Mouse (Mus musculus) cerebral cortex, adult 2 months (tissue): ENCODE measurements around the gene Zfp607b.

Experiments
- WGBS: fragments of 180-500 bp; shearing (Covaris S2); methylation state at CpG from one replicate; pipeline ENCODE4 v1.1.7; 2018; 5-methylcytosine and 5-hydroxymethylcytosine counted together

The Zfp607b gene

GRCm38 (mm10) chr7:27688815-27689612 is at the start of gene Zfp607b:
Gene Zfp607b (plus strand): TSS chr7:27689340.
- under 1% methylated on average over 19 of the region's 19 CpGs for whole genome bisulfite sequencing

GRCm38 (mm10) chr7:27644471-27644870 is 44.7 kb upstream of the Zfp607b start:
- WGBS, result 74% methylated on average over 1 of the region's 1 CpGs

GRCm38 (mm10) chr7:27646516-27646915 is 42.6 kb upstream of the Zfp607b start:
- WGBS, result 84% methylated on average over 7 of the region's 7 CpGs

GRCm38 (mm10) chr7:27647281-27648002 is 41.7 kb upstream of the Zfp607b start:
- 80% methylated on average over 6 of the region's 6 CpGs for WGBS

GRCm38 (mm10) chr7:27649723-27650122 is 39.4 kb upstream of the Zfp607b start:
- WGBS, result 89% methylated on average over 11 of the region's 11 CpGs

DNA sequence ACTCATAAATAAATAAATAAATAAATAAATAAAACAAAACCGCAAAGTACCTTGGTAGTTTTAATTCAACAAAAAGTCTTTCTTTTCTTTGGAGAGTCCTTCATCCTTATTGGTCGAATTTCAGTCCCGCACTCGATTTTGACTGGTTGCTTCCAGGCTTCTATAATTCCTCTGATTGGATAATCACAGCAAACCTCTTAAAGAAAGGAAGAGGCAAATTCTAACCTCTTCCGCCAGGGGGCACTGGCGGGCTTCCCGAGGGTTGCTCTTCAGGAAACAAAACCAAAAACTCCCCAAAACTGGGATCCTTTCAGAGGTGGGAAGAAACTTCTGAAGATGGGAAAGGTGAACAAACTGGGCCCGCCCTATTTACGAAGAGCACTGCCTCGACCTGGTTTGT is 38.2 kb upstream of the Zfp607b start:
- 9% methylated on average over 10 of the region's 10 CpGs for WGBS

DNA sequence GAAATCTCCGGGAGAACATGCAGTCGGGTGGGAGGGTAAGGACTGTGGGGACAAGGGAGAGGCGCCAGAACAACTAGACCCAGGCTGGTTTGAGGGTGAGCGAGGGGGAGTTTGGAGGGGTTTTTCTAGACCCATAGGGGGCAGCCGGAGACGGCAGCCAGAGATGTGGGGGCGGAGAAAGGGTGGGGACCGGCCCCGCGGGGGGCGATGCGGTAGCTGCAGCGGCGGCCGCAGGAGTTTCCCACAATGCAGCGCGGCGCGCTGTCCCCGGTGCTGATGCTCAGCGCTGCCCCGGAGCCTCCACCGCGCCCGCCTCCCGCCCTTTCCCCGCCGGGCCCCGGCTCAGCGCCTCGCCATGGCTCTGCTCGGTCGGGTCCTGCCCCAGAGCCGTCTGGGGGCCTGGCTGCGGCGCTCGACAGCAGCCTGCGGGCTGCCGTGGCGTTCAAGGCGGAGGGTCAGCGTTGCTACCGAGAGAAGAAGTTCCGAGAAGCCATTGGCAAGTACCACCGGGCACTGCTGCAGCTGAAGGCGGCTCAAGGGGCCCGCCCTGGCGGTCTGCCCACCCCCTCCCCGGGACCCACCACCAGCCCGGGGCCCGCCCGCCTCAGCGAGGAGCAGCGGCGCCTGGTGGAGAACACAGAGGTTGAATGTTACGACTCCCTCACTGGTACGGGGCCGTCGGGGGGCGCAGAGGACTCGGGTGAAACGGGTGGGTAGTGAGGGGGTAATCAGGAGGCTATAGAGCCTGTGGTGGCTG is 35.3 kb upstream of the Zfp607b start, which contains the start of gene Ttc9b:
Gene Ttc9b (plus strand): TSS at position 235 of the 757 bp plus-strand sequence.
- under 1% methylated on average over 61 of the region's 62 CpGs for WGBS

DNA sequence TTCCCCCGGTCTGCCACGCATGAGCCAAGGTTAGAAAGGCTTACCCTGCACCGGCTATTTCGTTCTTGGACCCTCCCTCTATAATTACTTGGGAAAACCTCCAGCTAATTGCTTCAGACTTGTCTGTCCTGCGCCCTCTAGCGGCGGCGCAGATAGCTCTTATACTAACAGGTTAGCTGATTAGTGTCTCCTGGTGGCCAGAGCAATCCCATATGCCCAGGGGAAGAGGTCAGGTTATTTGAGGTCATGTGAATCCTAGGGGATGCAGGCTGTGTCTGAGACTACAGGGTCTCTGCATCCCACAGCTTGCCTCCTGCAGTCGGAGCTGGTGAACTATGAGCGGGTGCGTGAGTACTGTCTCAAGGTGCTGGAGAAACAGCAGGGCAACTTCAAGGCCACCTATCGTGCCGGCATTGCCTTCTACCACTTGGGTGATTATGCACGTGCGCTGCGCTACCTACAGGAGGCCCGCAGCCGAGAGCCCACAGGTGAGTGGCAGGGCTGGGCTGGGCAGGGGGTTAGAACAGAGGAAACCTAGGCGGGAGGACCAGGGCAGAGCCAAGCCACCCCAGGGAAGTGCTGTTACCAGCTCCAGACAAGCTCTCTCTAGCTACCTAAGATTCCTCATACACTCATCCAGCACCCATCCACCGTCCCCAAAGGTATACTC is 34.4 kb upstream of the Zfp607b start:
- WGBS, result 48% methylated on average over 20 of the region's 20 CpGs

- 43% methylated on average over 11 of the region's 11 CpGs for WGBS
Measured at GRCm38 (mm10) chr7:27655545-27655944, 33.6 kb upstream of the Zfp607b start.

- 75% methylated on average over 16 of the region's 16 CpGs for WGBS
Measured at GRCm38 (mm10) chr7:27656600-27656999, 32.5 kb upstream of the Zfp607b start.

DNA sequence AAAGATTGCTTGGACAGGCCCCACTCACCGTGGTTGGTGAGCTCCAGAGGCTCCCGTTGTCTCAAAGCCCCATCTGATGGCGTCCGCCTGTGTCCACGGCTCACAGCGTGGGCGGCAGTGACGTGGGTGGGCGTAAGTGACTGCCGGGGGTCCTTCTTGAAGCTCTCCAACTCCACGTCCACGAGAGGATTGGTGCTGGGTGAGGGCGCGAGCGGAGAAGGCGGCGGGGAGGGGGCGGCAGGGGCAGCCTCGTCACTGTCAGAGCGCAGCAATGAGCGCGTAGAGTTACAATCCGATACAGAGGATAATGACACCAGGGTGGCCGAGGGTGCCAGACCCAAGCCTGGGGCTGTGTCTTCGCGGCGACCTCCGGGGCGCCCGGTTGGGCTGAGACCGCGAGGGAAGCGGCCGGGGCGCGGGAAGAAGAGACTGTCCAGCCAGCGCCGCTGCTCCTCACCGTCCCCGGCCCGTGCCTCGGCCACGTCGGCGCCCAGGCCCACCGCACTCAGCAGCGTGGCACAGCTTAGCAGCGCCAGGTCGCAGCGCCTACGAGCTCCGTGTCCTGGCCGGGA is 31.2 kb upstream of the Zfp607b start:
- 45% methylated on average over 53 of the region's 53 CpGs for WGBS

- 57% methylated on average over 14 of the region's 14 CpGs for WGBS
Measured at GRCm38 (mm10) chr7:27658712-27659663, 30.2 kb upstream of the Zfp607b start.

DNA sequence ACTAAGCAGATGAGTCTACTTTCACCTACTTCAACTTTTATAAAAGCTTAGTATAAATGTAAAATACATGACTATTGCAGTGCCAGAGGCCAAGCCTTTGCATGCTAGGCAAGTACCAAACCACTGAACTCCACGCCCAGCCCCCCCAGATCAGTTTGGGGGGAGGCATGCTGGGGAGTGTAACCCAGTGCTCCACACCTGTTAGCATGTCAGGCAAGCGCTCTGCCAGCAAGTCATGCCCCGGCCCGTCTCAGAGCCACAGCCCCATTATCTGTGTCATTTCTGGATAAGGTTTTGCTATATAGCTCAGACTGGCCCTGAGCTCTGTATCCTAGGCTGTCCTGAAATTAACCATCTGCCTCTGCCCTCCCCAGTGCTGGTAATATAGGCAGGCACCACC is 27.1 kb upstream of the Zfp607b start:
- WGBS, result 87% methylated on average over 4 of the region's 4 CpGs

GRCm38 (mm10) chr7:27673064-27673574 is 16.0 kb upstream of the Zfp607b start:
- 20% methylated on average over 9 of the region's 9 CpGs for WGBS

- WGBS, result under 1% methylated on average over 51 of the region's 52 CpGs
Measured at GRCm38 (mm10) chr7:27673575-27674131, 15.5 kb upstream of the Zfp607b start.

- under 1% methylated on average over 38 of the region's 38 CpGs for WGBS
Measured at GRCm38 (mm10) chr7:27674195-27674521, 15.0 kb upstream of the Zfp607b start.

GRCm38 (mm10) chr7:27674522-27675221 is 14.5 kb upstream of the Zfp607b start, which contains the start of gene Map3k10:
Gene Map3k10 (minus strand): TSS chr7:27674598.
- WGBS, result under 1% methylated on average over 31 of the region's 31 CpGs

DNA sequence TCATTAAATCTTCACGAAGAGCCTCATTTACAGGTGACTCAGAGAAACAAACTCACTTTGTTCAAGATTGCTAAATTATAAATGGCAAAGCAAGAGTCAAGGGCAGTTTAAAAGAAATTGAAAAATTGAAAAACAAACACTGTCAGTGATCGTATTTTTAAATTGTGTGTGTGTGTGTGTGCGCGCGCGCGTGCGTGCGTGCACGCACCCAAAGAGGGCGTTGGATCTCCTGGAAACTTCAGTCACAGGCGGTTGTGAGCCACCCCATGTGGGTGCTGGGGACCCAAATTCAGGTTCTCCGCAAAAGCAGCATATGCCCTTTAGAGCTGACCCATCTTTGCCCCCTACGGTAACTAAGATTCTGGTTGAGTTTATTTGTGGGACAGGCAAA is 13.9 kb upstream of the Zfp607b start:
- 26% methylated on average over 14 of the region's 14 CpGs for whole genome bisulfite sequencing

- WGBS, result 18% methylated on average over 2 of the region's 2 CpGs
Measured at GRCm38 (mm10) chr7:27683218-27683617, 5.9 kb upstream of the Zfp607b start.
